Mouse (Mus musculus) limb, embryonic 14.5 days (tissue): ENCODE measurements at regions not wholly inside any gene's neighbourhood (a gene's known extent, or its start where the extent isn't known, plus 50 kb on each side); places are given as distances from the start of the nearest gene placed in this dataset.

Experiments
- ATAC-seq: fragments of 200-750 bp; cut with Nextera tagmentation; 2 replicates; pipeline ENCODE4 v1.8.0; 2017; ENCODE audit warnings: low read depth, moderate number of reproducible peaks, moderate TSS enrichment; ENCODE audit not compliant: low FRiP score
- DNase-seq: peaks from one replicate; pipeline ENCODE4 v3.0.0-alpha.2; 2015; ENCODE audit warnings: low spot score
- H3K27ac ChIP-seq: fragments of 300-500 bp; sonication (generic); replicated peaks from 2 replicates; pipeline ENCODE4 v1.5.1; 2014; ENCODE audit warnings: low read depth, mild to moderate bottlenecking, low read length, moderate library complexity, mixed read lengths
- H3K27me3 ChIP-seq: fragments of 300-500 bp; sonication (generic); 2 replicates; pipeline ENCODE4 v1.6.1; 2014; ENCODE audit warnings: low read length, mixed read lengths; ENCODE audit not compliant: control insufficient read depth, insufficient read depth
- H3K36me3 ChIP-seq: fragments of 300-500 bp; sonication (generic); 2 replicates; pipeline ENCODE4 v1.6.1; 2014; ENCODE audit warnings: mild to moderate bottlenecking, low read length, moderate library complexity, mixed read lengths; ENCODE audit not compliant: control insufficient read depth, insufficient read depth
- H3K4me1 ChIP-seq: fragments of 300-500 bp; sonication (generic); 2 replicates; pipeline ENCODE4 v1.6.1; 2014; ENCODE audit warnings: antibody characterized with exemption, low read length, mixed read lengths; ENCODE audit not compliant: control insufficient read depth, insufficient read depth
- H3K4me2 ChIP-seq: fragments of 300-500 bp; sonication (generic); replicated peaks from 2 replicates; pipeline ENCODE4 v1.6.1; 2014; ENCODE audit warnings: low read depth, mild to moderate bottlenecking, low read length, moderate library complexity; ENCODE audit not compliant: severe bottlenecking
- H3K4me3 ChIP-seq: fragments of 300-500 bp; sonication (generic); replicated peaks from 2 replicates; pipeline ENCODE4 v1.5.1; 2014; ENCODE audit warnings: low read length
- H3K9ac ChIP-seq: fragments of 300-500 bp; sonication (generic); 2 replicates; pipeline ENCODE4 v1.6.1; 2014; ENCODE audit warnings: mild to moderate bottlenecking, low read depth, low read length, moderate library complexity; ENCODE audit not compliant: severe bottlenecking
- H3K9me3 ChIP-seq: fragments of 300-500 bp; sonication (generic); 2 replicates; pipeline ENCODE4 v1.6.1; 2016; ENCODE audit warnings: low read length; ENCODE audit not compliant: control insufficient read depth
- POLR2A ChIP-seq: fragments of 200-500 bp; IDR thresholded peaks from 2 replicates; pipeline ENCODE4 v1.8.0; 2012; ENCODE audit warnings: inconsistent platforms, mild to moderate bottlenecking, moderate library complexity, borderline replicate concordance; ENCODE audit not compliant: insufficient read depth, insufficient read length; ENCODE audit errors: extremely low read depth
- WGBS: fragments of 180-500 bp; shearing (Covaris S2); extraction: QIAGEN DNeasy Blood & Tissue Kit; methylation state at CpG from one replicate; pipeline ENCODE4 v1.1.7; 2014; 5-methylcytosine and 5-hydroxymethylcytosine counted together

DNA sequence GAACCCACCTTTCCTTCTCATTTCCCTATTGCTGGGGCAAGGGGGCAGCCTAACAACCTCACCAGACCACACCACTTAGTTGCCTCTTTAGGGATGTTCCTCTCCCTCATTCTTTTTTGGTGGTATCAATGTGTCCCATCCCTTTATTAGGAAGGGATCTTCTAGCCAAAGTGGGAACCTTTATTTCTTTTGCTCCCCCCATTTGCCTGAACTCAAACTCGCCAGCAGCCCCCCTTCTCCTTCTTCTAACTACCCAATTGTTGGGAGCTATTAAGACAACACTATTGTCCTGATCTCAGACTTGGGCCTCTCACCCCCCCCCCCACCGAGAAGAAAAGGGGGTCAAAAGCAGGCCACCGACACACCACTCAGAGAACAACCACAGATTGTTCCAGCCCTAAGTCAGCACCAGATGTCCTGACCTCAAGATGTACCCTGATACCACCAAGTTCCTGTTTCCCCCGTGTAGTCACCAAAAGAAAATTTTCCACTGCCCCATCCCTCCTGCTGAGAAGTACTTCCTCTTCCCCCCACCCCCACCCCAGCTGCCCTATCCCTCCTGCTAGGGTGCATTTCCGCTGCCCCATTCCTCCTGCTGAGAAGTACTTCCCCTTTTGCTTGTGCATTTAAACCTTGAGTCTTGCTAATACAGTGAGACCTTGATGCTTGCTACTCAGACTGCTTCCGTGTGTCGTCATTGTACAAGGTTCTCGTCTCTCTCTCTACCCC, 84.4 kb downstream of the Tmem17 start:
- Histone ChIP-seq H3K9ac (no peak overlapping the region), H3K27ac (no peak overlapping the region), H3K9me3 (no peaks in the 10 kb centered on the region), H3K4me1 (no peaks in the 10 kb centered on the region), H3K27me3 (no peaks in the 10 kb centered on the region), H3K4me3 (no peak overlapping the region), H3K36me3 (no peaks in the 10 kb centered on the region), H3K4me2 (no peak overlapping the region)
- no peak for TF ChIP-seq POLR2A
- no peak for ATAC-seq
- 85% methylated on average over 8 of the region's 8 CpGs for WGBS
- DNase-seq, result no peak

DNA sequence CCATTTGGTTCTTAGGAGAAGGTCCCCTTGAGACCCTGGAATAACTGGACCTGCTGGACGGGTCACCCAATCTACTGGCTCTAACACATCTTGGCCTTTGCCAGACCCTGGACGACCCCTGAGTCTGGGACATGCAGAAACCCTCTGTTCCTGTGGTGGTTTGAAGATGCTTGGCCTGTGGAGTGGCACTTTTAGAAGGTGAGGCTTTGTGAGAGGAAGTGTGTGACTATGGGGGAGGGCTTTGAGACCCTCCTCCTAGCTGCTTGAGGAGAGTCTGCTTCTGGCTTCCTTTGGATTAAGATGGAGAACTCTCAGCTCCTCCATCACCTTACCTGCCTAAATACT, 84.9 kb downstream of the Tmem17 start:
- no peak for ATAC-seq
- no peak for TF ChIP-seq POLR2A

DNA sequence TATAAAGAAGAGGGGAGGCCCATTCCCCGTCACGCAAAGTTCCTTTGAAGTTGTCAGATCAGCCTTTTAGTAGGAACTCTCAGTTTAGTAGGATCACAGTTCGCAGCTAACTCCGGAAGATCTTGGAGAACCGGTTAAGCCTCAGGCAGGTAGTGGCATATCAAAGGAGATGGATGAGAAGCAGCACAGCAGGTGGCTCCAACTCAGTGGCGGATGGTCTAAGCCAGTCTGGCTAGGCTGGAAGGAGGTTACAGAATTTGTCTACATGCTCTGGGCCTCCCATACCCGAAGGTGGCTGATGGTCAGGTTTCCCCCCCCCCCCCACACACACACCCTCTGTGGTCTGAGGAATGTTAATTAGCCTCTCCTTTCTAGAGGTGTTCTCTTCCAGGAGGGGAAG, 88.5 kb downstream of the Tmem17 start:
- no peaks in the 10 kb centered on the region for H3K9me3 ChIP-seq
- H3K4me3 ChIP-seq, result no peak overlapping the region
- no peaks in the 10 kb centered on the region for H3K27me3 ChIP-seq
- H3K36me3 ChIP-seq, result no peaks in the 10 kb centered on the region
- no peak for TF ChIP-seq POLR2A
- H3K4me1 ChIP-seq, result peaks cover 10% of the 10 kb centered on the region; the same call in 1 of the 2 replicates
- no peak overlapping the region for H3K9ac ChIP-seq
- WGBS, result 48% methylated on average over 7 of the region's 7 CpGs
- DNase-seq (peak; percentile 33), ATAC-seq (no peak)
- no peak overlapping the region for H3K27ac ChIP-seq
- H3K4me2 ChIP-seq, result no peak overlapping the region

More for the DNA sequence above, 84.9 kb downstream of the Tmem17 start:
- 82% methylated on average over 2 of the region's 2 CpGs for WGBS
- Histone ChIP-seq H3K27ac (no peak overlapping the region), H3K4me2 (no peak overlapping the region), H3K27me3 (no peaks in the 10 kb centered on the region), H3K4me3 (no peak overlapping the region), H3K9ac (no peak overlapping the region), H3K36me3 (no peaks in the 10 kb centered on the region), H3K4me1 (peaks cover under 1% of the 10 kb centered on the region; the same call in 1 of the 2 replicates), H3K9me3 (no peaks in the 10 kb centered on the region)
- no peak for DNase-seq

DNA sequence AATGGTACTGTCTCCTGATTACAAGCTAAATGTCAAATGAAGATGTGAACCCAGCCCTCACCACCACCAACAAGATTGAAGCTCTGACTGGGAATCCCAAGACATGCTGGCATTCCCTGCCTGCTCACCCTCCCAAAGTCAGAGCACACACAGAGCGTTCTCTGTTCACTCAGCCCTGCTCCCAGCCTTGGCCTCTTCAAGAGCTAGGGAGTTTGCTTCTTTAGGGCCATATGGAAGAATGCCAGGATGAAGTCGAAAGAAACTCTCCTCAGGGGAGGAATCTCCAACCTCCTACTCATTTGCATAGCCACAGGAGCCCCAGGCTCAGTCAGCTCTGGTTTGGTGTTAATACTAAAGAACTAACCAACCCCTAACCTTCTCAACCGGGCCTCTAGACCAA, 90.1 kb downstream of the Tmem17 start:
- no peak overlapping the region for H3K9ac ChIP-seq
- no peaks in the 10 kb centered on the region for H3K27me3 ChIP-seq
- peak overlapping the region; percentile 52; the same call in 1 of the 2 replicates for H3K27ac ChIP-seq
- TF ChIP-seq POLR2A, result no peak
- H3K36me3 ChIP-seq, result no peaks in the 10 kb centered on the region
- DNase-seq (peak; percentile 64), ATAC-seq (no peak)
- WGBS, result 23% methylated on average over 3 of the region's 3 CpGs
- H3K9me3 ChIP-seq, result no peaks in the 10 kb centered on the region
- H3K4me2 ChIP-seq, result no peak overlapping the region
- peaks cover 10% of the 10 kb centered on the region; the same call in 1 of the 2 replicates for H3K4me1 ChIP-seq
- no peak overlapping the region for H3K4me3 ChIP-seq

DNA sequence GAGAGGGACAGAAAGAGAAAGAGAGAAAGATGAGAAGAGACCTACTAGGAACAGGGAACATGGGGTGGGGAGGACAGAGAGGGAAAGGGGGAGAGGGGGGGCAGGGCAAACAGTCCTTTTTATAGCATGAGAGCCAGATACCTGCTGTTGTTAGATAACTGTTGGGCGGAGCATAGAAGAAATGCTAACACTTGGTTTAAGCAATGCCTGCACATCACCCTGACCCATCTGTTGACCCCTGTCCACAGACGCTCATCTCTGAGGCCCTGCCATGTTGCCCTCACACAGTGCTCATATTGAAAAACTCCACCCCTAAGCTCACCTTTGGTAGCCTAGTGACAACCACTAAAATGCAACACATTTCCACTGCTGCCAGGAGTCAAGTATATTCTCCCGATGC, 90.7 kb downstream of the Tmem17 start:
- Histone ChIP-seq H3K27ac (no peak overlapping the region; the same call in 1 of the 2 replicates), H3K27me3 (no peaks in the 10 kb centered on the region)
- no peak for ATAC-seq

DNA sequence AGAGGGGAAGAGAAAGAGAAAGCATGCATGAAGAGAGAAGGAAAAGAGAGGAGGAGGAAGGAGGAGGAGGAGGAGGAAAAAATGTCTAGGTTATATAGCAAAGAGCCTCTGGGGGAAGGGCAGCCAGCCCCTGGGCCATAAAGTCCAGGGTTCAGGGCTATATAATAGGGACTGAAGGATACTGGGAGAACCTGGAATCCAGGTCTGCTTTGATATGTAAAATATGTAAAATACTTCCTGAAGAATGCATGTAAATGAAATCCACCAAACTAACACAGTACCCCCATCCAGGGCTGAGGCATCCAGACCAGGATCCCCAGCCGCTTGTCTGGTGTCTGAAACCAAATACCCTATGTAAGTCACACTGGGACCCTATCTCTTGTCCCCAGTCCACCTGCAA, 91.5 kb downstream of the Tmem17 start:
- 79% methylated on average over 1 of the region's 1 CpGs for WGBS
- H3K27ac ChIP-seq, result no peak overlapping the region
- no peak overlapping the region for H3K4me3 ChIP-seq

More for the DNA sequence above, 90.7 kb downstream of the Tmem17 start:
- Histone ChIP-seq H3K9ac (no peak overlapping the region), H3K4me1 (peaks cover 10% of the 10 kb centered on the region; the same call in 1 of the 2 replicates), H3K36me3 (no peaks in the 10 kb centered on the region), H3K4me2 (no peak overlapping the region), H3K9me3 (no peaks in the 10 kb centered on the region), H3K4me3 (no peak overlapping the region)
- no peak for TF ChIP-seq POLR2A
- no peak for DNase-seq
- WGBS, result 72% methylated on average over 3 of the region's 3 CpGs

More for the DNA sequence above, 91.5 kb downstream of the Tmem17 start:
- no peak overlapping the region for H3K4me2 ChIP-seq
- H3K9me3 ChIP-seq, result no peaks in the 10 kb centered on the region
- H3K27me3 ChIP-seq, result no peaks in the 10 kb centered on the region
- DNase-seq (no peak), ATAC-seq (no peak)
- no peaks in the 10 kb centered on the region for H3K36me3 ChIP-seq
- H3K4me1 ChIP-seq, result peaks cover 10% of the 10 kb centered on the region; the same call in 1 of the 2 replicates
- no peak overlapping the region for H3K9ac ChIP-seq
- TF ChIP-seq POLR2A, result no peak
